Mouse (Mus musculus): ENCODE data around the gene Pde3a. TPM values are rescaled to one million over a fixed set of nuclear protein-coding genes. Genes with fewer than 3 reads are reported as not detected.
A peak's percentile ranks its signal among the peaks of the same experiment; 100 is the strongest.
"Not testable (repeated sequence)": the region's sequence is repeated elsewhere in the genome, so short reads cannot be mapped to it uniquely, and the experiment has no call there.

Pde3a gene
- polyA plus RNA-seq, 1 experiment from 2014 or later, result 5.5 TPM

- H3K4me2 ChIP-seq, result no peak overlapping the region
- no peak overlapping the region for H3K4me3 ChIP-seq (replicated peaks)
- H3K9ac ChIP-seq (replicated peaks), result no peak overlapping the region
- H3K9me3 ChIP-seq, result peaks cover 4% of the 10 kb centered on the region; the same call in 1 of the 2 replicates
- WGBS, result 46% methylated on average over 4 of the region's 4 CpGs
- ATAC-seq (ENCODE audit: insufficient number of reproducible peaks, insufficient read depth, low FRiP score, low TSS enrichment, low read depth), result peak; percentile 30; the same call in 1 of the 2 replicates
- H3K4me1 ChIP-seq (replicated peaks), result peaks cover 9% of the 10 kb centered on the region
- H3K27me3 ChIP-seq, result no peaks in the 10 kb centered on the region
- peak overlapping the region; percentile 32; the same call in 1 of the 2 replicates for H3K27ac ChIP-seq
- H3K36me3 ChIP-seq, result 0 out of 2 replicates have a peak, but pooled peaks cover 2% of the 10 kb centered on the region
Measured at GRCm38 (mm10) chr6:141302842-141303241, 53.8 kb downstream of the Pde3a start.

GRCm38 (mm10) chr6:141307326-141307725, 58.3 kb downstream of the Pde3a start:
- H3K27ac ChIP-seq, result no peak overlapping the region
- no peaks in the 10 kb centered on the region for H3K9me3 ChIP-seq
- ATAC-seq (ENCODE audit: insufficient number of reproducible peaks, insufficient read depth, low FRiP score, low TSS enrichment, low read depth), result no peak
- 90% methylated on average over 1 of the region's 1 CpGs for WGBS
- no peak overlapping the region for H3K4me2 ChIP-seq
- no peak overlapping the region for H3K4me3 ChIP-seq (replicated peaks)
- peaks cover 22% of the 10 kb centered on the region for H3K4me1 ChIP-seq (replicated peaks)
- no peak overlapping the region for H3K9ac ChIP-seq (replicated peaks)
- H3K27me3 ChIP-seq, result no peaks in the 10 kb centered on the region
- no peaks in the 10 kb centered on the region for H3K36me3 ChIP-seq

- H3K9ac ChIP-seq (replicated peaks), result no peak overlapping the region
- WGBS, result 58% methylated on average over 2 of the region's 2 CpGs
- no peaks in the 10 kb centered on the region for H3K9me3 ChIP-seq
- peaks cover 14% of the 10 kb centered on the region; the same call in 1 of the 2 replicates for H3K4me1 ChIP-seq (replicated peaks)
- no peak overlapping the region for H3K27ac ChIP-seq
- H3K27me3 ChIP-seq, result no peaks in the 10 kb centered on the region
- ATAC-seq (ENCODE audit: insufficient number of reproducible peaks, insufficient read depth, low FRiP score, low TSS enrichment, low read depth), result no peak
- no peak overlapping the region for H3K4me2 ChIP-seq
- no peak overlapping the region for H3K4me3 ChIP-seq (replicated peaks)
- H3K36me3 ChIP-seq, result no peaks in the 10 kb centered on the region
Measured at GRCm38 (mm10) chr6:141308451-141308850, 59.4 kb downstream of the Pde3a start.

- no peak overlapping the region for H3K4me2 ChIP-seq
- no peaks in the 10 kb centered on the region for H3K9me3 ChIP-seq
- H3K27ac ChIP-seq, result no peak overlapping the region
- ATAC-seq (ENCODE audit: insufficient number of reproducible peaks, insufficient read depth, low FRiP score, low TSS enrichment, low read depth), result no peak
- WGBS, result 43% methylated on average over 3 of the region's 3 CpGs
- H3K9ac ChIP-seq (replicated peaks), result no peak overlapping the region
- peaks cover 14% of the 10 kb centered on the region; the same call in 1 of the 2 replicates for H3K4me1 ChIP-seq (replicated peaks)
- no peaks in the 10 kb centered on the region for H3K36me3 ChIP-seq
- no peaks in the 10 kb centered on the region for H3K27me3 ChIP-seq
- no peak overlapping the region for H3K4me3 ChIP-seq (replicated peaks)
Measured at GRCm38 (mm10) chr6:141309872-141310271, 60.8 kb downstream of the Pde3a start.

GRCm38 (mm10) chr6:141310351-141310750, 61.3 kb downstream of the Pde3a start:
- Histone ChIP-seq H3K4me1 (replicated peaks) (peaks cover 14% of the 10 kb centered on the region; the same call in 1 of the 2 replicates), H3K27me3 (no peaks in the 10 kb centered on the region), H3K4me2 (no peak overlapping the region), H3K9ac (replicated peaks) (no peak overlapping the region), H3K9me3 (no peaks in the 10 kb centered on the region), H3K27ac (no peak overlapping the region), H3K36me3 (no peaks in the 10 kb centered on the region), H3K4me3 (replicated peaks) (no peak overlapping the region)
- 41% methylated on average over 6 of the region's 6 CpGs for WGBS
- ATAC-seq (ENCODE audit: insufficient number of reproducible peaks, insufficient read depth, low FRiP score, low TSS enrichment, low read depth), result no peak

- H3K9me3 ChIP-seq, result no peaks in the 10 kb centered on the region
- no peaks in the 10 kb centered on the region for H3K27me3 ChIP-seq
- H3K4me2 ChIP-seq, result no peak overlapping the region
- no peak overlapping the region for H3K9ac ChIP-seq (replicated peaks)
- H3K27ac ChIP-seq, result 0 out of 2 replicates have a peak overlapping the region, but pooled peaks have one; percentile 23
- no peaks in the 10 kb centered on the region for H3K36me3 ChIP-seq
- H3K4me1 ChIP-seq (replicated peaks), result peaks cover 14% of the 10 kb centered on the region; the same call in 1 of the 2 replicates
- peak; percentile 53; the same call in 1 of the 2 replicates for ATAC-seq (ENCODE audit: insufficient number of reproducible peaks, insufficient read depth, low FRiP score, low TSS enrichment, low read depth)
- H3K4me3 ChIP-seq (replicated peaks), result no peak overlapping the region
- 63% methylated on average over 6 of the region's 6 CpGs for WGBS
Measured at GRCm38 (mm10) chr6:141311615-141312014, 62.5 kb downstream of the Pde3a start.

- WGBS, result 88% methylated on average over 4 of the region's 4 CpGs
Measured at GRCm38 (mm10) chr6:141313112-141313511, 64.0 kb downstream of the Pde3a start.

GRCm38 (mm10) chr6:141318440-141318839, 69.4 kb downstream of the Pde3a start:
- ATAC-seq (ENCODE audit: insufficient number of reproducible peaks, insufficient read depth, low FRiP score, low TSS enrichment, low read depth), result no peak
- Histone ChIP-seq H3K9ac (replicated peaks) (no peak overlapping the region), H3K27ac (no peak overlapping the region), H3K4me3 (replicated peaks) (no peak overlapping the region), H3K4me2 (no peak overlapping the region), H3K4me1 (replicated peaks) (no peaks in the 10 kb centered on the region; the same call in 1 of the 2 replicates), H3K36me3 (no peaks in the 10 kb centered on the region), H3K27me3 (no peaks in the 10 kb centered on the region), H3K9me3 (no peaks in the 10 kb centered on the region)
- WGBS, result 19% methylated on average over 3 of the region's 3 CpGs

More at GRCm38 (mm10) chr6:141313112-141313511, 64.0 kb downstream of the Pde3a start:
- no peak for ATAC-seq (ENCODE audit: insufficient number of reproducible peaks, insufficient read depth, low FRiP score, low TSS enrichment, low read depth)
- Histone ChIP-seq H3K27ac (no peak overlapping the region), H3K4me3 (replicated peaks) (no peak overlapping the region), H3K36me3 (no peaks in the 10 kb centered on the region), H3K9ac (replicated peaks) (no peak overlapping the region), H3K4me1 (replicated peaks) (peaks cover 12% of the 10 kb centered on the region; the same call in 1 of the 2 replicates), H3K9me3 (no peaks in the 10 kb centered on the region), H3K27me3 (no peaks in the 10 kb centered on the region), H3K4me2 (no peak overlapping the region)

- Histone ChIP-seq H3K4me2 (no peak overlapping the region), H3K9me3 (no peaks in the 10 kb centered on the region), H3K27me3 (no peaks in the 10 kb centered on the region), H3K36me3 (no peaks in the 10 kb centered on the region), H3K4me1 (replicated peaks) (no peaks in the 10 kb centered on the region; the same call in 1 of the 2 replicates), H3K4me3 (replicated peaks) (no peak overlapping the region), H3K27ac (no peak overlapping the region), H3K9ac (replicated peaks) (no peak overlapping the region)
- 86% methylated on average over 3 of the region's 3 CpGs for whole genome bisulfite sequencing
- ATAC-seq (ENCODE audit: insufficient number of reproducible peaks, insufficient read depth, low FRiP score, low TSS enrichment, low read depth), result no peak
Measured at GRCm38 (mm10) chr6:141321253-141321652, 72.2 kb downstream of the Pde3a start.

- no peak overlapping the region for H3K4me3 ChIP-seq (replicated peaks)
- ATAC-seq (ENCODE audit: insufficient number of reproducible peaks, insufficient read depth, low FRiP score, low TSS enrichment, low read depth), result no peak
- 45% methylated on average over 4 of the region's 4 CpGs for WGBS
- no peaks in the 10 kb centered on the region; the same call in 1 of the 2 replicates for H3K4me1 ChIP-seq (replicated peaks)
- no peak overlapping the region for H3K9ac ChIP-seq (replicated peaks)
- no peaks in the 10 kb centered on the region for H3K27me3 ChIP-seq
- no peak overlapping the region for H3K27ac ChIP-seq
- H3K9me3 ChIP-seq, result no peaks in the 10 kb centered on the region
- H3K4me2 ChIP-seq, result no peak overlapping the region
- H3K36me3 ChIP-seq, result no peaks in the 10 kb centered on the region
Measured at GRCm38 (mm10) chr6:141322961-141323360, 73.9 kb downstream of the Pde3a start.

- H3K27me3 ChIP-seq; H3K4me3 ChIP-seq (replicated peaks); H3K36me3 ChIP-seq; H3K4me2 ChIP-seq; H3K9me3 ChIP-seq; H3K27ac ChIP-seq; ATAC-seq (ENCODE audit: insufficient number of reproducible peaks, insufficient read depth, low FRiP score, low TSS enrichment, low read depth); H3K4me1 ChIP-seq (replicated peaks); H3K9ac ChIP-seq (replicated peaks): not testable (repeated sequence)
- 90% methylated on average over 2 of the region's 2 CpGs for WGBS
Measured at GRCm38 (mm10) chr6:141327134-141327533, 78.1 kb downstream of the Pde3a start.

GRCm38 (mm10) chr6:141328071-141328470, 79.0 kb downstream of the Pde3a start:
- no peak for ATAC-seq (ENCODE audit: insufficient number of reproducible peaks, insufficient read depth, low FRiP score, low TSS enrichment, low read depth)
- Histone ChIP-seq H3K36me3 (no peaks in the 10 kb centered on the region), H3K9me3 (no peaks in the 10 kb centered on the region), H3K27me3 (no peaks in the 10 kb centered on the region), H3K4me1 (replicated peaks) (no peaks in the 10 kb centered on the region), H3K4me2 (no peak overlapping the region), H3K9ac (replicated peaks) (no peak overlapping the region), H3K27ac (no peak overlapping the region), H3K4me3 (replicated peaks) (no peak overlapping the region)
- 86% methylated on average over 3 of the region's 3 CpGs for WGBS
